Mouse (Mus musculus): ENCODE measurements around the gene Aurkaip1. TPM values are rescaled to one million over a fixed set of nuclear protein-coding genes. Genes with fewer than 3 reads are reported as not detected.
A peak's percentile ranks its signal among the peaks of the same experiment; 100 is the strongest.

Aurkaip1 gene
- polyA plus RNA-seq, 1 experiment from 2014 or later, result 126 TPM

- peak overlapping the region; percentile 88 for H3K9ac ChIP-seq
- ATAC-seq (ENCODE audit: extremely low read depth, insufficient number of reproducible peaks, low FRiP score, low TSS enrichment), result peak; percentile 11
- H3K4me3 ChIP-seq, result peak overlapping the region; percentile 81
- H3K27ac ChIP-seq (replicated peaks), result peak overlapping the region; percentile 92
- H3K27me3 ChIP-seq (replicated peaks), result no peaks in the 10 kb centered on the region
- peak overlapping the region; percentile 98 for H3K4me2 ChIP-seq
- no peaks in the 10 kb centered on the region for H3K9me3 ChIP-seq
- H3K36me3 ChIP-seq, result peaks cover 34% of the 10 kb centered on the region
- WGBS, result 2% methylated on average over 25 of the region's 25 CpGs
- H3K4me1 ChIP-seq, result peaks cover 27% of the 10 kb centered on the region
Observed at GRCm38 (mm10) chr4:155831831-155832230, 759 bp downstream of the Aurkaip1 start.

GRCm38 (mm10) chr4:155832321-155832720, 1.2 kb downstream of the Aurkaip1 start:
- no peak for ATAC-seq (ENCODE audit: extremely low read depth, insufficient number of reproducible peaks, low FRiP score, low TSS enrichment)
- no peaks in the 10 kb centered on the region for H3K9me3 ChIP-seq
- peak overlapping the region; percentile 98 for H3K4me2 ChIP-seq
- H3K27ac ChIP-seq (replicated peaks), result peak overlapping the region; percentile 92
- peak overlapping the region; percentile 81 for H3K4me3 ChIP-seq
- peaks cover 29% of the 10 kb centered on the region for H3K36me3 ChIP-seq
- 43% methylated on average over 10 of the region's 10 CpGs for WGBS
- H3K4me1 ChIP-seq, result peaks cover 31% of the 10 kb centered on the region
- peak overlapping the region; percentile 88 for H3K9ac ChIP-seq
- H3K27me3 ChIP-seq (replicated peaks), result no peaks in the 10 kb centered on the region

- H3K9me3 ChIP-seq, result no peaks in the 10 kb centered on the region
- ATAC-seq (ENCODE audit: extremely low read depth, insufficient number of reproducible peaks, low FRiP score, low TSS enrichment), result no peak
- 85% methylated on average over 4 of the region's 4 CpGs for WGBS
- H3K4me2 ChIP-seq, result no peak overlapping the region
- no peak overlapping the region for H3K4me3 ChIP-seq
- H3K4me1 ChIP-seq, result peaks cover 40% of the 10 kb centered on the region
- H3K27me3 ChIP-seq (replicated peaks), result no peaks in the 10 kb centered on the region
- H3K9ac ChIP-seq, result no peak overlapping the region
- no peak overlapping the region for H3K27ac ChIP-seq (replicated peaks)
- peaks cover 20% of the 10 kb centered on the region for H3K36me3 ChIP-seq
Observed at GRCm38 (mm10) chr4:155833234-155833633, 2.2 kb downstream of the Aurkaip1 start.

- Histone ChIP-seq H3K27ac (replicated peaks) (peak overlapping the region; percentile 69), H3K9me3 (no peaks in the 10 kb centered on the region), H3K4me2 (peak overlapping the region; percentile 2; the same call in 1 of the 2 replicates), H3K4me1 (peaks cover 46% of the 10 kb centered on the region), H3K27me3 (replicated peaks) (no peaks in the 10 kb centered on the region), H3K9ac (no peak overlapping the region), H3K4me3 (no peak overlapping the region), H3K36me3 (peaks cover 15% of the 10 kb centered on the region)
- no peak for ATAC-seq (ENCODE audit: extremely low read depth, insufficient number of reproducible peaks, low FRiP score, low TSS enrichment)
- 24% methylated on average over 2 of the region's 2 CpGs for WGBS
Observed at GRCm38 (mm10) chr4:155833836-155834235, 2.8 kb downstream of the Aurkaip1 start.

- H3K4me3 ChIP-seq, result no peak overlapping the region
- 50% methylated on average over 11 of the region's 11 CpGs for WGBS
- peak overlapping the region; percentile 22 for H3K4me2 ChIP-seq
- peaks cover 23% of the 10 kb centered on the region for H3K36me3 ChIP-seq
- peak overlapping the region; percentile 87 for H3K27ac ChIP-seq (replicated peaks)
- peak overlapping the region; percentile 48 for H3K9ac ChIP-seq
- H3K9me3 ChIP-seq, result no peaks in the 10 kb centered on the region
- H3K4me1 ChIP-seq, result peaks cover 63% of the 10 kb centered on the region
- no peak for ATAC-seq (ENCODE audit: extremely low read depth, insufficient number of reproducible peaks, low FRiP score, low TSS enrichment)
- peaks cover 5% of the 10 kb centered on the region; the same call in 1 of the 2 replicates for H3K27me3 ChIP-seq (replicated peaks)
Observed at GRCm38 (mm10) chr4:155837404-155838010, 6.4 kb downstream of the Aurkaip1 start.

- H3K4me2 ChIP-seq, result peak overlapping the region; percentile 86
- no peaks in the 10 kb centered on the region for H3K9me3 ChIP-seq
- H3K9ac ChIP-seq, result peak overlapping the region; percentile 83; the same call in 1 of the 2 replicates
- H3K36me3 ChIP-seq, result peaks cover 23% of the 10 kb centered on the region
- WGBS, result 40% methylated on average over 8 of the region's 8 CpGs
- no peak overlapping the region for H3K4me3 ChIP-seq
- no peak for ATAC-seq (ENCODE audit: extremely low read depth, insufficient number of reproducible peaks, low FRiP score, low TSS enrichment)
- peaks cover 5% of the 10 kb centered on the region; the same call in 1 of the 2 replicates for H3K27me3 ChIP-seq (replicated peaks)
- peaks cover 58% of the 10 kb centered on the region for H3K4me1 ChIP-seq
- H3K27ac ChIP-seq (replicated peaks), result peak overlapping the region; percentile 87
Observed at GRCm38 (mm10) chr4:155838187-155839153, 7.4 kb downstream of the Aurkaip1 start.

- peak; percentile 83 for ATAC-seq (ENCODE audit: extremely low read depth, insufficient number of reproducible peaks, low FRiP score, low TSS enrichment)
- H3K9ac ChIP-seq, result peak within 1 kb of the TSS; percentile 83
- peak within 1 kb of the TSS; percentile 60 for H3K4me3 ChIP-seq
- H3K36me3 ChIP-seq, result peaks cover 30% of the 10 kb centered on the region
- whole genome bisulfite sequencing, result 4% methylated on average over 16 of the region's 16 CpGs
- peaks cover 49% of the 10 kb centered on the region for H3K4me1 ChIP-seq
- peak within 1 kb of the TSS; percentile 87 for H3K27ac ChIP-seq (replicated peaks)
- no peaks in the 10 kb centered on the region for H3K9me3 ChIP-seq
- H3K27me3 ChIP-seq (replicated peaks), result peaks cover 5% of the 10 kb centered on the region; the same call in 1 of the 2 replicates
- H3K4me2 ChIP-seq, result peak within 1 kb of the TSS; percentile 86
Observed at GRCm38 (mm10) chr4:155839483-155839910, 8.4 kb downstream of the Aurkaip1 start, which contains the start of gene Mxra8. Mxra8 (plus strand) TSS chr4:155839680.

GRCm38 (mm10) chr4:155840076-155841002, 9.3 kb downstream of the Aurkaip1 start:
- peak overlapping the region; percentile 87 for H3K27ac ChIP-seq (replicated peaks)
- peak overlapping the region; percentile 86 for H3K4me2 ChIP-seq
- WGBS, result 11% methylated on average over 8 of the region's 8 CpGs
- ATAC-seq (ENCODE audit: extremely low read depth, insufficient number of reproducible peaks, low FRiP score, low TSS enrichment), result no peak
- H3K9ac ChIP-seq, result peak overlapping the region; percentile 83
- H3K4me1 ChIP-seq, result peaks cover 49% of the 10 kb centered on the region
- H3K36me3 ChIP-seq, result peaks cover 32% of the 10 kb centered on the region
- H3K9me3 ChIP-seq, result no peaks in the 10 kb centered on the region
- H3K27me3 ChIP-seq (replicated peaks), result peaks cover 5% of the 10 kb centered on the region; the same call in 1 of the 2 replicates
- H3K4me3 ChIP-seq, result peak overlapping the region; percentile 60

- H3K36me3 ChIP-seq, result peaks cover 32% of the 10 kb centered on the region
- peak overlapping the region; percentile 86 for H3K4me2 ChIP-seq
- under 1% methylated on average over 32 of the region's 32 CpGs for WGBS
- H3K4me3 ChIP-seq, result peak overlapping the region; percentile 60
- peak overlapping the region; percentile 83 for H3K9ac ChIP-seq
- ATAC-seq (ENCODE audit: extremely low read depth, insufficient number of reproducible peaks, low FRiP score, low TSS enrichment), result 0 out of 2 replicates have a peak, but pooled peaks have one; percentile 9
- no peak overlapping the region; the same call in 1 of the 2 replicates for H3K27ac ChIP-seq (replicated peaks)
- peaks cover 5% of the 10 kb centered on the region; the same call in 1 of the 2 replicates for H3K27me3 ChIP-seq (replicated peaks)
- H3K9me3 ChIP-seq, result no peaks in the 10 kb centered on the region
- H3K4me1 ChIP-seq, result peaks cover 49% of the 10 kb centered on the region
Observed at GRCm38 (mm10) chr4:155841003-155841454, 10.0 kb downstream of the Aurkaip1 start.

GRCm38 (mm10) chr4:155841651-155842270, 10.7 kb downstream of the Aurkaip1 start:
- Histone ChIP-seq H3K27me3 (replicated peaks) (peaks cover 5% of the 10 kb centered on the region; the same call in 1 of the 2 replicates), H3K9me3 (no peaks in the 10 kb centered on the region), H3K4me3 (peak overlapping the region; percentile 60), H3K9ac (peak overlapping the region; percentile 83), H3K27ac (replicated peaks) (no peak overlapping the region), H3K4me1 (peaks cover 54% of the 10 kb centered on the region), H3K4me2 (peak overlapping the region; percentile 86), H3K36me3 (peaks cover 30% of the 10 kb centered on the region)
- 47% methylated on average over 38 of the region's 38 CpGs for WGBS
- no peak for ATAC-seq (ENCODE audit: extremely low read depth, insufficient number of reproducible peaks, low FRiP score, low TSS enrichment)
